Mouse (Mus musculus) ovary, postnatal 10 days (tissue): ENCODE measurements at regions not wholly inside any gene's neighbourhood (a gene's known extent, or its start where the extent isn't known, plus 50 kb on each side); places are given as distances from the start of the nearest gene placed in this dataset.

Experiments used
- DNase-seq: peaks from one replicate; pipeline ENCODE4 v3.0.0; 2022; ENCODE audit warnings: low spot score

DNA sequence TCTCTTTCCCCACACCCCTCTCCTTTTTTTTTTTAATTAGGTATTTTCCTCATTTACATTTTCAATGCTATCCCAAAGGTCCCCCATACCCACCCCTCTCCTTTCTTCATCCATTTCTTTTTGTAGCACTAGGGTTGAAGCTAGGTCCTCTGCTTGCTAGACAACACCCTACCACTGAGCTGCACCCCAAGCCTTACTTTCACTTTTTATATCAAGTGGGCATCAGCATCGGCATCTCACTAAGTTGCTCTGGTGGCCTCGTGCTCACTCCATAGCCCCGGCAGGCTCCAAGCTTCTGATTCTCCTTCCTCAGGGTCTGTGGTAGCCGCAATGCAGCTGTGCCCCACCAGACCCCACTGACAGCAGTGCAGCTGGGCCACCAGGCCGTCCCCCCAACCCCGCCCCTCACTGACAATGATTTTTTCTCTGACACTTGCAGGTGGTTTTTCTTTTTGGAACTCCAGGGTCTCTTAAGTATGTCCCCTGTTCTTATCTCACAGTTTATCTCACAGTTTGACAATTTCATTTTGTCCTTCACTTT lies 77.5 kb downstream of the Nufip1 start:
- DNase-seq = no peak

- no peak for DNase-seq
Observed at GRCm38 (mm10) chr14:76195324-76195723, 84.6 kb downstream of the Nufip1 start.

DNA sequence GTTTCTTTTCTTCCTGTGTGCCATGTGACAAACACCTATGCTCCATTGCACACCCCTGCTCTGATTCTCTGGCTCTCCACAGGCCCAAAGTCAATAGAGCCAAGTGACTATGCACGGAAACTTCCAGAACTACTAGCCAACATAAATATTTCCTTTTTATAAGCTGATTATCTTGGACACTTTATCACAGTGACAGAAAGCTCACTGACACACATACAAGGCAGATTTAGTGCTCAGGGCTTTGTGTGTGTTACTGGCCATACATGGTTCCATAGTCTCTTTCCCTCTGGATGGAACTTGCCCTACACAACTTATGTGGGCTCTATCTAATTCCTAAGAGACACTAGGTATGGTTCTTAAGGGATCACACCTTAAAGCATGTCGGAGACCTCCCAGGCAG lies 86.7 kb downstream of the Nufip1 start:
- DNase-seq = no peak

GRCm38 (mm10) chr14:76198406-76198805 lies 87.7 kb downstream of the Nufip1 start:
- no peak for DNase-seq

DNA sequence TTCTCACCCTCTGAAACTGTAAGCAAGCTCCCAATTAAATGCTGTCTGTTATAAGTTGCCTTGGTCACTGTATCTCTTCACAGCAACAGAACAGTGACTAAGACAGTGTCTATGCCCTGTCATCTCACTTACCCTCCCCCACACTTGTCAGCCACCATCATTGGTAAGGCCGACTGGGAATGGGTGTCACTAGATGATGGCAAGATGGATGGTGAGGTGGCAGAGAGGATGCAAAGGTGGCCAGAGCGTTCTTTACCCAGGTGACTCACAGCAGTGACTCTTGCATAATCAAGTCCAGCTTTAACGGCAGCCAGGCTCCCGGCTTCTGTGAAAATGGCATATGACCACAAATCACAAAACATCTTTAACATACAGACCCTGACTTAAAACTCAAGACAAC lies 91.9 kb downstream of the Nufip1 start:
- DNase-seq = no peak

DNA sequence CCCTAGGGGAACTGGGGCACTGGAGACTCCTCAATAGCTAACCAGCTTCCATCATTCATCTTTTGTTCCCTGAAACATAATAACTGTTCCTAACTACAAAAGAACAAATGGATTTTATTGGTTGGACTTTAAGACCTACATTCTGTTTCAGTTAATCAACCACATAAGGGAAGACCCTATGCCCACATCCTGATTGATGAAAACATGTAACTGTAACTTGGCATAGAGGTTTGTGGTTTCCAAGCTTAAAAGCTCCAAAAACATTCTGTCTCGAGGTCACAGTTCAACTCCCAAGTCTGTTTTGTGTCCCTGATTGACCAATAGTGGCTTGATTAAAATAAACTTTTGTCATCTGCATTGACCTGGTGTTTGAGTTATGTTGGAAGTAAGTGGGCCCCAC lies 92.4 kb downstream of the Nufip1 start:
- no peak for DNase-seq

GRCm38 (mm10) chr14:76216446-76217177 lies 105.9 kb downstream of the Nufip1 start:
- DNase-seq = no peak

GRCm38 (mm10) chr14:76217178-76217500 lies 106.4 kb downstream of the Nufip1 start:
- no peak for DNase-seq

DNA sequence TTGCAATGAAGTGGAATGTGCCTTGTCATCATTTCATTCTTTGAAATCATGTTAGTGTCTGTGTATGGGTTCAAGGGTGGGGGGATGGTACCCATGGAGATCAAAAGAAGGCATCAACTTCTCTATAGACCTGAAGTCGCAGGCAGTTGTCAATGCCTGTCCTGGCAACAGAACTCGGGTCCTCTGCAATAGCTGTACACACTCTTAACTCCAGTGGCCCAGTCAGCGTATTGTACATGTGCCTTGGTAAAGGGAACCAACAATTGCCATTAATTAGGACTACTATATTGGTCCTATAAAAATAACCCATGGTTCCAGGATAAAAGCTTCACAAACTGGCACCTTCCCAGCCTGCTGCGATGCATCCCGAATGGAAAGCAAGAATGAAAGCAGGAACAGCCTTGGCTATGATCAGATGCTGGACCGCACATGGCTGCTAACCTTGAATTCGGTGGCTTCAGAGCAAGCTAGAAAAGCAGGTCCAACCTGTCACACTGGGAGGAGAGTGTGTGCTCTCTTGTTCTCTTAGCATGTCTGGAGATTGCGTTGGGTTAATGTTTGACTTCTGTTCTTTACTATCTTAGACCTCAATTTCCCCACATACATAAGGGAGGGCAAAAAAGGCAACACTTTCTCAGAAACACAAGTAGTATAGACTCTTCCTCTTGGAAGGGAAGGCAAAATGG lies 107.0 kb downstream of the Nufip1 start:
- no peak for DNase-seq

GRCm38 (mm10) chr14:76220952-76221351 lies 110.3 kb downstream of the Nufip1 start:
- DNase-seq = no peak

DNA sequence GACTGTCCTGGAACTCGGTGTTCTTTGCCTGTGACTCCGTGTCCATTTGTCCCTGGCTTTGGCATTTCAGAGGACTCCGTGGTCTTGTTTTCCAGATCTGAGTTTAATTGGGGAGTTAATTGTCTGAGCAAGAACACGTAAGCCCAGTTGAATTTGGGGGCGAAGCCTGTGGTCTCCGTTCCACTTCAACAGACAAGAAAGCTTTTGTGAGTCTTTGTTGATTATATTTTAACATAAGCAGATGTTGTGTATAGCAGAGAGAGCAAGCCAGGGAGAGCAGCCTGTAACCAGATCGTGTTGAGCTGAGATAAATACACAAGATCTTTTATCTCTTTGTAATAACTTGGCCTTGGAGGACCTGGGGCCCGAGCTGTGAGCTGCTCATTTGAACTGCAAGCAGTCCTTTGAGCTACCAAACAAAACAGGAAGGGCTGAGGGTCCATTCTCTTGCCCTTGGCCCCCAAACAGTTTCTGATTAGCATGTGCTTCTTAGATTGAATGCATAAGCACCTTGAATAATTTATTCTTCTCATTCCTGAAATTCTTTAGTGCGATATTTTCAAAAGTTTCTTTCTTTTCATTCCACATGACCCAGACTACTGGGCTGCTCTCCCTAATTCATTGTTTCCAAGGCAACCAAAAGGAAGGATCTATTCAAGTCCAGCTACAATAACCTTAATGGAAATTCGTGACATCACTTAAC lies 111.1 kb downstream of the Nufip1 start:
- no peak for DNase-seq

- DNase-seq = no peak
Observed at GRCm38 (mm10) chr14:76222320-76222626, 111.6 kb downstream of the Nufip1 start.

- DNase-seq = no peak
Observed at GRCm38 (mm10) chr14:76223036-76223650, 112.5 kb downstream of the Nufip1 start.

- no peak for DNase-seq
Observed at GRCm38 (mm10) chr14:76223903-76224302, 113.2 kb downstream of the Nufip1 start.

DNA sequence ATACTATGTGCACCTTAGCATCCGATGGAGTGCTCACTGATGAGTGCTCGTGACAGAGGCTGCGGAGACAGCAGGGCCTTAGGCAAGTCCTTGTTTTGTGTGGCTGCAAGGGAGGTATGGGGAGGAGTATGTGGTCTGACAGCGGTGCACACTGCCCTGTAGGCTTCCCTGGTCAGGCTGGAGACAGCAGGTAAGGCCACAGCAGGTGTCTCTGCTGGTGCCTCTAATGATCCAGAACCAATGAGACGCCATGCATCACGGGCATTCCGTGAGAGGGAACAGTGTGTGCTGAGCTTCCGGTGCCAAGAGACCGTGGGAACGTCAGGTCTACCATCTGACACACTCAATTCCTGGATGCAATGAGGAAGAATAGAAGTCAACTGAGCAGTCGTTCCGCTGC lies 114.8 kb downstream of the Nufip1 start:
- DNase-seq = no peak

- DNase-seq = no peak
Observed at GRCm38 (mm10) chr14:76226621-76227297, 116.1 kb downstream of the Nufip1 start.

DNA sequence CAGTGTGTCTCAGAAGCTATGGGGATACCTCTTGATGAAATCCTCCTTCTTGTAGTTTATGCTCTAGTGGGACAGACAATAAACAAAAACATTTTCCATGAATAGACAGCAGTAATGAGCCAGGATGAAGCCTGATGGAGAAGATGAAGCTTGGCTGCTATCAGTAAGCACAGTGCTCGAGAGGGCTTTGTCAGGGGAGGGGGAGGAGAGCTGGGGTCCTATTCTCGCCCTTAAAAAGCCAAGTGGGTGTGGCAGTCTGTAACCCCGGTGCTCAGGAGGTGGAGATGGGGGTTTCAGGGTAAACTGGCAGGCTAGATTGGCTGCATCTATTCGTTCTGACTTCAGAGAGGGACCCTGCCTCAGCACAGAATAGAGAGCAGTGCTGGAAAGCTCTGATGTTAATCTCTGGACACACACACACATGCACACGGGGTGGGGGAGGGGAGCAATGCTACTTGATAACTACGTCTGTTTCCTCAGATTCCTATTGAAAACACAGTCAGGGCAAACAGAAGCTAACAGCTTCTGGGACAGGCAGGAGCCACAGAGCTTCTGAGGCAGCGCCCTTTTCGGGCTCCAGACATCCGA lies 118.4 kb downstream of the Nufip1 start:
- DNase-seq = no peak

GRCm38 (mm10) chr14:76239856-76240493 lies 129.3 kb downstream of the Nufip1 start:
- DNase-seq = no peak

DNA sequence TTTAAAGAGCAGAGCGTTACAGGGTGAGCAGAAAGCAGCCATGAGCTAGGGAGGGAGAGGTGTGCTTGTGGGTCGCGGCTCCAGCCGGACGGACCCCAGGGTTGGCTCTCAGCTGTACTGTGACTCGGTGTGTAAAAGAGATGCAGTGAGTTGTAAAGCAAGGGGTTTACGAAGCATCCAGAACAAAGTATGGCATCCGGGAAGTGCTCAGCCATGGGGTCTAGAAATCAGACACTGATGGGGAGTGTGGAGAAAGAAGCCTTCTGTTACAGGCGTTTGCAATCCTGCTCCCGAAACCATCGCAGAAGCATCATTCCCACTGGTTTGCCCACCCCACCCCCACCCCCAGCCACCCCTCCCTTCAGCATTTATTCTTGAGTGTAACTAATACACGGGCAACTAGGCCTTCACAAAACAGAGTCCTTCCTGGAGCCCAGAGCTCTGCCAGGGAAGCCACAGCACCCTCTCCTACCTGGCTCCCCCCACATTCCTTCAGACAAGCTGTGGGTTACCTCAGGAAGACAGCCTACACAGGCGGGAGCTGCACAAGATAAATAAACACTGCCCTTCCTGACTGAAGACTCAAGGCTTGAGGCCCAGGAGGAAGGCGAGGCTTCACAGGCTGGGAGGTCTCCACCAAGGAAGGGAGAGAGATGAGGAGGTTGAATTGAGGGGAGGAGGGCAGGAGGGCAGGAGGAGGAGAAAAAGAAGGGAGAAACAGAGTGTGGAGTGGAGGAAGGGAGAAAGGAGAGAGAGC lies 133.1 kb downstream of the Nufip1 start:
- no peak for DNase-seq

- no peak for DNase-seq
Observed at GRCm38 (mm10) chr14:76244338-76245062, 133.8 kb downstream of the Nufip1 start.
